In the genomic region with DNA sequence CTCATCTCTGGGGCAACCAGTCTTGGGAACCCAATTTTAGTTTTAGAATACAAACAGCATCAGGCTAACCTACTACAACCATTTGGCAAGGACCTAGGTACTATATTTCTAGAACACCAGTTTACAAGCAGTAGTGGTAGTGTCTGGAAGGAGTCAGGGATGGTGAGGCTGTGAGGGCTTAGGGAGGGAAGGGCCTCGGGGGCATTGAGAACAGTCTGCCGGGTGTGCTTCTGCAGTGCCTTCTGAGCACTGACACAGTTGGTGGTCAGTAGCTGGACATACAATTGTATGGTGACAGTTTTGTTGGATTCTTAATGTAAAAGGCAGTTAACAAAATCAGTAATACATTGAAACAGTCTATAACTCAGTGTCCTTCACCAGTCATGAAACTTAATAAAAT, we compare ENCODE assay signal across 19 mouse cellular contexts.
"Had no signal": no experiment of that assay in that cellular context is flagged by ENCODE, and none has a peak within 500 bp of the region (broad histone marks: within the 10 kb centered on the region; RNA-seq: fewer than 3 reads in every experiment).

No protein-coding gene starts in this region.

- H3K27me3 ChIP-seq: embryonic facial prominence, embryonic 12.5 days; embryonic facial prominence, embryonic 13.5 days; embryonic facial prominence, embryonic 15.5 days; forebrain, embryonic 12.5 days; forebrain, embryonic 13.5 days; forebrain, embryonic 15.5 days had no signal

- H3K9me3 ChIP-seq: embryonic facial prominence, embryonic 10.5 days; embryonic facial prominence, embryonic 12.5 days; embryonic facial prominence, embryonic 13.5 days; embryonic facial prominence, embryonic 15.5 days; forebrain, embryonic 10.5 days; forebrain, embryonic 12.5 days; forebrain, embryonic 13.5 days; forebrain, embryonic 15.5 days had no signal

- H3K4me3 ChIP-seq: embryonic facial prominence, embryonic 10.5 days; embryonic facial prominence, embryonic 12.5 days; embryonic facial prominence, embryonic 13.5 days; embryonic facial prominence, embryonic 15.5 days; erythroblast, embryonic 14.5 days; forebrain, embryonic 10.5 days; forebrain, embryonic 12.5 days; forebrain, embryonic 13.5 days; forebrain, embryonic 15.5 days; gastrocnemius, adult 2 months had no signal

- H3K27ac ChIP-seq: embryonic facial prominence, embryonic 10.5 days; embryonic facial prominence, embryonic 12.5 days; embryonic facial prominence, embryonic 13.5 days; embryonic facial prominence, embryonic 15.5 days; forebrain, embryonic 10.5 days; forebrain, embryonic 12.5 days; forebrain, embryonic 13.5 days; forebrain, embryonic 15.5 days; gastrocnemius, adult 2 months had no signal

- DNase-seq: cerebellum, adult 8-10 months; embryo, embryonic 11 days; gastrocnemius, adult 2 months; gastrocnemius, postnatal 10 days; gastrocnemius, postnatal 14 days; gastrocnemius, postnatal 25 days; gastrocnemius, postnatal 36 days; heart, adult 18-20 months had no signal

- ATAC-seq: forebrain, embryonic 13.5 days; forebrain, embryonic 14.5 days; forebrain, embryonic 15.5 days had no signal

- H3K4me2 ChIP-seq: embryonic facial prominence, embryonic 12.5 days; embryonic facial prominence, embryonic 13.5 days; embryonic facial prominence, embryonic 15.5 days; forebrain, embryonic 12.5 days; forebrain, embryonic 13.5 days; forebrain, embryonic 15.5 days had no signal

- H3K9ac ChIP-seq: embryonic facial prominence, embryonic 12.5 days; embryonic facial prominence, embryonic 13.5 days; embryonic facial prominence, embryonic 15.5 days; forebrain, embryonic 12.5 days; forebrain, embryonic 13.5 days; forebrain, embryonic 15.5 days; forebrain, postnatal 0 days had no signal

- H3K4me1 ChIP-seq: embryonic facial prominence, embryonic 12.5 days; embryonic facial prominence, embryonic 15.5 days; forebrain, embryonic 10.5 days; forebrain, embryonic 12.5 days; forebrain, embryonic 13.5 days; forebrain, embryonic 15.5 days had no signal
